Mouse (Mus musculus) left cerebral cortex, adult 11 months (tissue): ENCODE measurements at regions not wholly inside any gene's neighbourhood (a gene's known extent, or its start where the extent isn't known, plus 50 kb on each side); places are given as distances from the start of the nearest gene placed in this dataset.

Experiments used
- DNase-seq: peaks from one replicate; pipeline ENCODE4 v3.0.0; 2022; ENCODE audit warnings: low spot score

GRCm38 (mm10) chr4:127636934-127637333 lies 279.0 kb upstream of the Gjb5 start:
- no peak for DNase-seq

GRCm38 (mm10) chr4:127635262-127635661 lies 277.3 kb upstream of the Gjb5 start:
- DNase-seq, result no peak

- no peak for DNase-seq
Observed at GRCm38 (mm10) chr4:127619870-127620269, 261.9 kb upstream of the Gjb5 start.

- DNase-seq, result peak; percentile 23
Observed at GRCm38 (mm10) chr4:127612761-127613160, 254.8 kb upstream of the Gjb5 start.

GRCm38 (mm10) chr4:127600919-127601318 lies 242.9 kb upstream of the Gjb5 start:
- peak; percentile 68 for DNase-seq

- DNase-seq, result no peak
Observed at GRCm38 (mm10) chr4:127598610-127599009, 240.6 kb upstream of the Gjb5 start.

GRCm38 (mm10) chr4:127594081-127594480 lies 236.1 kb upstream of the Gjb5 start:
- no peak for DNase-seq

- no peak for DNase-seq
Observed at GRCm38 (mm10) chr4:127591540-127591939, 233.6 kb upstream of the Gjb5 start.

GRCm38 (mm10) chr4:127586822-127587221 lies 228.8 kb upstream of the Gjb5 start:
- no peak for DNase-seq

GRCm38 (mm10) chr4:127576521-127576920 lies 218.5 kb upstream of the Gjb5 start:
- DNase-seq, result no peak

GRCm38 (mm10) chr4:127562602-127563001 lies 204.6 kb upstream of the Gjb5 start:
- no peak for DNase-seq

GRCm38 (mm10) chr4:127558572-127558971 lies 200.6 kb upstream of the Gjb5 start:
- DNase-seq, result no peak

- DNase-seq, result no peak
Observed at GRCm38 (mm10) chr4:127552456-127553225, 194.7 kb upstream of the Gjb5 start.

- no peak for DNase-seq
Observed at GRCm38 (mm10) chr4:127549581-127549980, 191.6 kb upstream of the Gjb5 start.

- DNase-seq, result no peak
Observed at GRCm38 (mm10) chr4:127549018-127549417, 191.0 kb upstream of the Gjb5 start.

GRCm38 (mm10) chr4:127545106-127545505 lies 187.1 kb upstream of the Gjb5 start:
- no peak for DNase-seq

GRCm38 (mm10) chr4:127543276-127543675 lies 185.3 kb upstream of the Gjb5 start:
- DNase-seq, result peak; percentile 30

GRCm38 (mm10) chr4:127542771-127543170 lies 184.8 kb upstream of the Gjb5 start:
- DNase-seq, result no peak

GRCm38 (mm10) chr4:127536952-127537351 lies 179.0 kb upstream of the Gjb5 start:
- no peak for DNase-seq

GRCm38 (mm10) chr4:127535630-127536029 lies 177.6 kb upstream of the Gjb5 start:
- no peak for DNase-seq

GRCm38 (mm10) chr4:127534411-127534810 lies 176.4 kb upstream of the Gjb5 start:
- DNase-seq, result no peak

- no peak for DNase-seq
Observed at GRCm38 (mm10) chr4:127533726-127534125, 175.7 kb upstream of the Gjb5 start.

GRCm38 (mm10) chr4:127530779-127531178 lies 172.8 kb upstream of the Gjb5 start:
- DNase-seq, result no peak

- DNase-seq, result no peak
Observed at GRCm38 (mm10) chr4:127522151-127522550, 164.2 kb upstream of the Gjb5 start.
